Mouse (Mus musculus) hindbrain, embryonic 11.5 days (tissue): ENCODE data around the gene Syt5. TPM values are rescaled to one million over a fixed set of nuclear protein-coding genes. Genes with fewer than 3 reads are reported as not detected.
"Not testable (repeated sequence)": the region's sequence is repeated elsewhere in the genome, so short reads cannot be mapped to it uniquely, and the experiment has no call there.

Experiments
- ATAC-seq: fragments of 200-750 bp; cut with Nextera tagmentation; 2 replicates; pipeline ENCODE4 v1.8.0; 2017; ENCODE audit warnings: mild to moderate bottlenecking, moderate TSS enrichment, moderate library complexity; ENCODE audit not compliant: low FRiP score
- DNase-seq: peaks from one replicate; pipeline ENCODE4 v3.0.0-alpha.2; 2015; ENCODE audit warnings: low spot score
- H3K27ac ChIP-seq: fragments of 300-500 bp; sonication (generic); 2 replicates; pipeline ENCODE4 v1.5.1; 2014; ENCODE audit warnings: mild to moderate bottlenecking, low read depth, low read length
- H3K27me3 ChIP-seq: fragments of 300-500 bp; sonication (generic); 2 replicates; pipeline ENCODE4 v1.6.1; 2014; ENCODE audit warnings: mild to moderate bottlenecking, low read length, moderate library complexity, mixed read lengths; ENCODE audit not compliant: control insufficient read depth, insufficient read depth
- H3K36me3 ChIP-seq: fragments of 300-500 bp; sonication (generic); 2 replicates; pipeline ENCODE4 v1.6.1; 2014; ENCODE audit warnings: mild to moderate bottlenecking, low read length, moderate library complexity, mixed read lengths; ENCODE audit not compliant: control insufficient read depth, insufficient read depth
- H3K4me1 ChIP-seq: fragments of 300-500 bp; sonication (generic); replicated peaks from 2 replicates; pipeline ENCODE4 v1.6.1; 2014; ENCODE audit warnings: low read length, mixed read lengths; ENCODE audit not compliant: control insufficient read depth, insufficient read depth
- H3K4me2 ChIP-seq: fragments of 300-500 bp; sonication (generic); replicated peaks from 2 replicates; pipeline ENCODE4 v1.6.1; 2014; ENCODE audit warnings: mild to moderate bottlenecking, low read depth, low read length
- H3K4me3 ChIP-seq: fragments of 300-500 bp; sonication (generic); 2 replicates; pipeline ENCODE4 v1.5.1; 2014; ENCODE audit warnings: low read depth, low read length
- H3K9ac ChIP-seq: fragments of 300-500 bp; sonication (generic); 2 replicates; pipeline ENCODE4 v1.6.1; 2014; ENCODE audit warnings: low read depth, low read length
- H3K9me3 ChIP-seq: fragments of 300-500 bp; sonication (generic); 2 replicates; pipeline ENCODE4 v1.6.1; 2016; ENCODE audit warnings: low read length; ENCODE audit not compliant: control insufficient read depth
- WGBS: fragments of 180-500 bp; shearing (Covaris S2); extraction: QIAGEN DNeasy Blood & Tissue Kit; methylation state at CpG from one replicate; pipeline ENCODE4 v1.1.7; 2014; 5-methylcytosine and 5-hydroxymethylcytosine counted together
- polyA plus RNA-seq: library from polyadenylated mRNA; unstranded; fragments of >200 nt; fragmentation: Nextera tagmentation; extraction: Ambion mirVana; gene quantifications from 2 replicates; pipeline ENCODE4 v1.2.1, GENCODE M21; 2014

Gene Syt5
- 14.3 and 15.2 TPM in 2 replicates for polyA plus RNA-seq

DNA sequence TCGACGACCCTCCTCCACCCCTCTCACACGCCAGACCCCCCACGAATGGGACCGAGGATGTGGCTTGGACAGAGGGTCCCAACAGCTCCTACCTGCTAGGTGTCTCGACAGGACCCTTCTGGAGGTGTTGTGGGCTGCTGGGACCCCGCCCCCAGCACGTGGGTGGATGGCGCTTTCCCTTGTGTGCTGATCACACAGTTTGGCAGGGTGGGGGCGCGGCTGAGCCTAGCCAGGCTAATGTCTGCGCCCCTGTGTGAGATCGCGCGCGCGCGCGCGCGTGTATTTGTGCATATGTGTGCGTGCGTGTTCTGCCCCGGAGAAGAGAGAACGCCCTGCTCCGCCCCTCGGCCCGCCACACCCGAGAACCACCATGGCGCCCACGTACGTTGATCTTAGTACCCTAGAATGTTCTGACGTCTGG is at the start of gene Syt5:
Gene Syt5, minus strand, starts transcription at position 321 of the 421 bp plus-strand sequence.
- 5% methylated on average over 26 of the region's 33 CpGs for WGBS
- no peaks in the 10 kb centered on the region for H3K36me3 ChIP-seq

DNA sequence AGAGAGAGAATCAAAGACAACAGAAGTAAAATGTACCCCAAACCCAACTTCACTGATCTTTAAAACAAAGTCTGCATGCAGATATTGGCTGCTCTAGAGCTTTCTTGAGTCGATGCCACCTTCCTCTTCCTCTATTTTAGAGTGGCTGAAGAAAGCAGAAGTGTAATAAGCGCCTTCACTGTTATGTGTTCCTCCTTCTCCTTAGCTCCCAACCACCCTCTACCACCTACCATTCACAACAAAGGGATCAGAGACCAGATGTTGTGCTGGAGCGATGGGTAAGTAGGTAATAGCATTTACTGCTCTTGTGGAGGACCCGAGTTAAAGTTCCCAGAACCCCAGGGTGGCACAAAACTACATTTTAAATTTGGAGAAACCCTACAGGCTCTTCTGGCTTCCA is 49.7 kb upstream of the Syt5 start:
- H3K4me2 ChIP-seq, H3K36me3 ChIP-seq, H3K4me3 ChIP-seq, H3K9me3 ChIP-seq, H3K27ac ChIP-seq, H3K4me1 ChIP-seq, DNase-seq, H3K27me3 ChIP-seq, ATAC-seq, H3K9ac ChIP-seq: not testable (repeated sequence)
- WGBS = 79% methylated on average over 4 of the region's 4 CpGs

More for the DNA sequence above, at the start of gene Syt5:
- peak within 1 kb of the TSS; percentile 53 for H3K9ac ChIP-seq
- H3K4me2 ChIP-seq = peak within 1 kb of the TSS; percentile 79
- H3K4me3 ChIP-seq = peak within 1 kb of the TSS; percentile 43
- H3K4me1 ChIP-seq = no peaks in the 10 kb centered on the region; the same call in 1 of the 2 replicates
- ATAC-seq = peak; percentile 67
- peak within 1 kb of the TSS; percentile 67 for H3K27ac ChIP-seq
- no peaks in the 10 kb centered on the region for H3K9me3 ChIP-seq
- no peaks in the 10 kb centered on the region for H3K27me3 ChIP-seq
- peak; percentile 68 for DNase-seq

DNA sequence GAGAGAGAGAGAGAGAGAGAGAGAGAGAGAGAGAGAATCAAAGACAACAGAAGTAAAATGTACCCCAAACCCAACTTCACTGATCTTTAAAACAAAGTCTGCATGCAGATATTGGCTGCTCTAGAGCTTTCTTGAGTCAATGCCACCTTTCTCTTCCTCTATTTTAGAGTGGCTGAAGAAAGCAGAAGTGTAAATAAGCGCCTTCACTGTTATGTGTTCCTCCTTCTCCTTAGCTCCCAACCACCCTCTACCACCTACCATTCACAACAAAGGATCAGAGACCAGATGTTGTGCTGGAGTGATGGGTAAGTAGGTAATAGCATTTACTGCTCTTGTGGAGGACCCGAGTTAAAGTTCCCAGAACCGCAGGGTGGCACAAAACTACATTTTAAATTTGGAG is 34.1 kb upstream of the Syt5 start:
- not testable (repeated sequence) for H3K36me3 ChIP-seq, ATAC-seq, H3K27ac ChIP-seq, H3K4me3 ChIP-seq, H3K27me3 ChIP-seq, H3K9ac ChIP-seq, H3K9me3 ChIP-seq, DNase-seq, H3K4me1 ChIP-seq, H3K4me2 ChIP-seq
- 83% methylated on average over 3 of the region's 3 CpGs for WGBS

DNA sequence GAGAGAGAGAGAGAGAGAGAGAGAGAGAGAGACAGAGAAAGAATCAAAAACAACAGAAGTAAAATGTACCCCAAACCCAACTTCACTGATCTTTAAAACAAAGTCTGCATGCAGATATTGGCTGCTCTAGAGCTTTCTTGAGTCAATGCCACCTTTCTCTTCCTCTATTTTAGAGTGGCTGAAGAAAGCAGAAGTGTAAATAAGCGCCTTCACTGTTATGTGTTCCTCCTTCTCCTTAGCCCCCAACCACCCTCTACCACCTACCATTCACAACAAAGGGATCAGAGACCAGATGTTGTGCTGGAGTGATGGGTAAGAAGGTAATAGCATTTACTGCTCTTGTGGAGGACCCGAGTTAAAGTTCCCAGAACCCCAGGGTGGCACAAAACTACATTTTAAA is 25.0 kb upstream of the Syt5 start:
- not testable (repeated sequence) for H3K36me3 ChIP-seq, H3K4me2 ChIP-seq, H3K9me3 ChIP-seq, H3K27ac ChIP-seq, DNase-seq, H3K4me3 ChIP-seq, H3K9ac ChIP-seq, ATAC-seq, H3K4me1 ChIP-seq, H3K27me3 ChIP-seq
- 85% methylated on average over 2 of the region's 2 CpGs for WGBS

DNA sequence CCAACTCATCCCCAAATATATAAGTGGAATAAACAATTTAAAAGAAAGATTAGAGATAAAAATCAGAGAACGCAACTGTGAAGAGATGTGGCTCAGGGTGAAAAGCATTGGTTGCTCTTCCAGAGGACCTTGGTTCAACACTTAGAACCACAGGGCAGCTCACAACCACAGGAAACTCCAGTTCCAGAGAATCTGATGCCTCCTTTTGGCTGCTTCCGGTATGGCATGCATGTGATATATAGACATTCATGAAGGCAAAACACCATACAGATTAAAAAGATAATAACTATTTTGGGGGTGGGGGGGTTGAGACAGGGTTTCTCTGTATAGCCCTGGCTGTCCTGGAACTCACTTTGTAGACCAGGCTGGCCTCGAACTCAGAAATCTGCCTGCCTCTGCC is 15.3 kb upstream of the Syt5 start:
- no peaks in the 10 kb centered on the region for H3K36me3 ChIP-seq
- DNase-seq (no peak), ATAC-seq (no peak)
- 94% methylated on average over 3 of the region's 3 CpGs for WGBS
- H3K27ac ChIP-seq = no peak overlapping the region
- no peaks in the 10 kb centered on the region for H3K27me3 ChIP-seq
- H3K4me1 ChIP-seq = no peaks in the 10 kb centered on the region
- no peak overlapping the region for H3K4me3 ChIP-seq
- no peaks in the 10 kb centered on the region for H3K9me3 ChIP-seq
- no peak overlapping the region for H3K4me2 ChIP-seq
- H3K9ac ChIP-seq = no peak overlapping the region

DNA sequence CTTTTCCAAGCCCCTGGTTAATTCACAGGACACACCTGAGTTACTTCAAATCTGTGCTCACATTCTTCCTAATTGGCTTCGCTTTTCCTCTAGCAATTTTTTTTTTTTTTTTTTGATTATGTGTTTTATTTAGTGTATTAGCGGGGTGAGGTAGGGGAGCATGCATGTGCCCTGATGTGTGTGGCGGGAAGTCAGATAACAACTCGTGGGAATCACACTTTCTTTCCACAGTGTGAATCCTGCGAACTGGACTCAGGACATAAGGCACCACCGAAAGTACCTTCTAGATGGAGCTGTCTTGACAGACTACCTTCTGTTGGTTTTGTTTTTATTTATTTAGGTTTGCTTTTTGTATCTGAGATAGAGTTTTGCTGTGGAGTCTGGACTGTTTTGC is 9.8 kb upstream of the Syt5 start:
- no peaks in the 10 kb centered on the region for H3K9me3 ChIP-seq
- H3K4me1 ChIP-seq = no peaks in the 10 kb centered on the region
- DNase-seq (no peak), ATAC-seq (peak; percentile 28; the same call in 1 of the 2 replicates)
- H3K27me3 ChIP-seq = no peaks in the 10 kb centered on the region
- H3K4me2 ChIP-seq = no peak overlapping the region
- no peak overlapping the region; the same call in 1 of the 2 replicates for H3K4me3 ChIP-seq
- H3K9ac ChIP-seq = no peak overlapping the region
- H3K27ac ChIP-seq = no peak overlapping the region
- WGBS = 78% methylated on average over 6 of the region's 6 CpGs
- no peaks in the 10 kb centered on the region for H3K36me3 ChIP-seq

DNA sequence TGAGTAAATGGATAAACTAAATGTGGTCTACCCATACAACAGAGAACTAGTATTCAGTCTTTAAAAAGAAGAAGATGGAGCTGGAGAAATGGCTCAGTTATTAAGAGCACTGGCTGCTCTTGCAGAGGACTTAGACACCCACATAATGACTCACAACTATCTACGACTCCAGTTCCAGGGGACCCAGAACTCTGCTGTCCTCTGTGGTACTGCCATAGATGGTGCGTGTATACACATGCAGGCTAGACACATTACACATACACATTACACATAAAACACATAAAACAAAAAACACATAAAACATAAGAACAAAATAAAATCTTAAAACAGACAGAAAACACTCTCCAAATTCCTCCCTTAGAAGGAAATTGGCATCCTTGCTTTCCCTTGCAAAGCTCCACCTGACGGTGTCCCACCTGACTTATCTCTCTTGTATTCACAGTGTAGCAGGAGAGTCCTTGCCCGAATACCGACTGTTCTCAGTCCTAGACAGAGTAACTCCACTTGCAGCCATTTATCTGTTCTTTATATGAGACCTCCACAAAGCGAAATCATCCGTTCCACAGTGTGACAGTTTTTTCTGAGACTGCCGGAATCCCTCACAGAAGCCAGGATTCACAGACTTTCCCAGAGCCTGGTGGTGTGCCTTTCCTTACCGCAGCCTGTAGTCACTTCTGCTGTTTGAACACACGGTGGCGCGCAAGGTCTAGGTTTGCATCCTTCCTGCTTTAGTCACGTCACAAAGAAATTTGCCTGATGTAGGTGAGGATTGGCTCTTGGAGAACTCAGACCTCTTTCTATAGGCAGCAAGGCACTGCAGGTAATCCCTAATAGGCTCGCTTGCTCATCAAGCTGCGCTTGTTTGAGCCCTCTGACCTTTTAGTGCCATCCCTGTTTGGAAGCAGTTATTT is 9.2 kb upstream of the Syt5 start:
- Histone ChIP-seq H3K4me1 (no peaks in the 10 kb centered on the region), H3K36me3 (no peaks in the 10 kb centered on the region), H3K9me3 (no peaks in the 10 kb centered on the region), H3K27me3 (no peaks in the 10 kb centered on the region), H3K4me3 (no peak overlapping the region; the same call in 1 of the 2 replicates), H3K4me2 (no peak overlapping the region), H3K27ac (no peak overlapping the region), H3K9ac (no peak overlapping the region)
- WGBS = 23% methylated on average over 15 of the region's 15 CpGs
- peak; percentile 92 for DNase-seq
- ATAC-seq = peak; percentile 90

DNA sequence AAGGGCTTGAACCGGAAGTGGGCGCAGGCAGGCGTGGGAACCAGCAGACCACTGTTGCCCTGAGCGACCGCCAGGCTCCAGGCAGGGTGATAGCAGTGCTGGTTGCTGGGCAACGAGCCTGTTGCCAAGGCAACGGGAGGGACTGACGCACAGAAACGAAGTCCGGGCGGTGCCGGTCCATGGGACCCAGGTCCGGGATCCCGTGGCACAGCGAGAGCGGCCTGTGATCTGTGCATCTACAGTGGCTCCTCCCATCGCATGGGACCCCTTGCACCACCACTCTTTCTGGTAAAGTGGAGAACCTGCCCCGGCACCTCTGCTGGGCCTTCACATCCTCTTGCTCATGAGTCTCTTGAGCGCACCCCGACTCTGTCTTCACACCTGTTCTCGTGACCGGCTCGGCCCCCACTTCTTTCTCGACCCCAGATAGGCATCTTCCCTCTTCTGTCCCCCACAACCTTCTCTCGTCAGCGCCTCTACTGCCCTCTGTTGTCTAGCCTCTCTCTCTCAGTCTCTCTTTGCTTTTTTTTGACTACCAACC is 680 bp downstream of the Syt5 start:
- H3K9ac ChIP-seq = peak overlapping the region; percentile 53

More for the DNA sequence above, 680 bp downstream of the Syt5 start:
- Histone ChIP-seq H3K36me3 (no peaks in the 10 kb centered on the region), H3K27me3 (no peaks in the 10 kb centered on the region), H3K27ac (peak overlapping the region; percentile 67), H3K4me2 (peak overlapping the region; percentile 79), H3K4me1 (no peaks in the 10 kb centered on the region; the same call in 1 of the 2 replicates), H3K4me3 (peak overlapping the region; percentile 43), H3K9me3 (no peaks in the 10 kb centered on the region)
- 2% methylated on average over 26 of the region's 26 CpGs for WGBS
- ATAC-seq = peak; percentile 95
- peak; percentile 96 for DNase-seq
